Mouse (Mus musculus): ENCODE data around the gene Lancl2.

The Lancl2 gene

DNA sequence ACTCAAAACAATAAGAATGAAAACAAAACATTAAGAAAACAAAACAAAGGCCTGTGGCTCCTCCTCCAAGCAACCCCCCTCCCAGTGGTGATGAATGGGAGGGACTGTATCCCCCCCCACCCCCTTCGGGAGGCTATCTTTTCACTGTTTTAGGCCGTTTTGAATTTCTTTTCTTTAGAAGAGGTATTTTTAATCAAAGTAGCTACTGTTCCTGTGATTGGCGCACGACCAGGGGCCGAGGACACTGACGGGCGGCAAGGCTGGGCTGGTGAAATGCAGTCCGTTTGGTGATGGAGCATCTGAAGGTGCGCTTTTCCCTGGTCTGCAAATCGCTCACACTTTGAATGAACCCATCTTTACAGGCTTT lies at the start of gene Lancl2:
TSS of gene Lancl2 (plus strand) at position 165 of the 367 bp plus-strand sequence.
- DNase-seq (ENCODE audit: low read depth, low spot score) = no peak

DNA sequence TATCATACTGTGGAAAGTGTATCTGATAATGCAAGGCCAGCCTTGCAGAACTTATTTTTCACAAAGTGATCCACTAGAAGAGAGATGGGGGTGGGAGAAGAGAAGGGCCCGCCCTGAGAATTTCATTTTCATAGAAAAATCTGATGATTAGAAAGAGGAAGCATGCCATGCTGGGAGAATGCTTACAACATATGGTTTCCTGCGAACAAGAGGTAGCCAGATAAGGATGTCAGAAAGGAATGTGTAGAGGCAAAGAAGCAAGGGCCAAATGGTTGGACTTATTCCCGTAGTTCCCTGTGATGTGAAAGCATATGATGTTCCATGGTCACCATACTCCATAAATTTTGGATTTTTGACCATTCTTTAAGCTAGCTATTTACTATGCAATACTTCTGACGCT lies 41.0 kb upstream of the Lancl2 start:
- DNase-seq (ENCODE audit: low read depth, low spot score) = no peak

DNA sequence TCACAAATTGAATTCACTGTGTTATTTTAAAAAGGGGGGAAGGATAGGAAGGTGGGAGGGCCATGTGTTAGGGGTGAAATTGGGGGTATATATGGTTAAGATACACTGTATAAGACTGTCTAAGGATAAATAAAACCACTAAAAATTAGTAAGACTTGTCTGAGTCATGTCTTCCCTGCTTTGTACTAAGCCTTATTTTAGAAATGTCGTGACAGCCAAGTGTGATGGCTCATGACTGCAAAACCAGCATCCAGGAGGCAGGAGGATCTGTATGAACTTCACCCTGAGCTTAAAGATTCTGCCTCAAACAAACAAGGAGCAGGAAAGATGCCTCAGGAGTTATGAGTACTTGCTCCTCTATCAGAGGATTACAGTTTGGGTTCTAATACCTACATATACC lies 18.2 kb upstream of the Lancl2 start:
- DNase-seq (ENCODE audit: low read depth, low spot score) = no peak

DNA sequence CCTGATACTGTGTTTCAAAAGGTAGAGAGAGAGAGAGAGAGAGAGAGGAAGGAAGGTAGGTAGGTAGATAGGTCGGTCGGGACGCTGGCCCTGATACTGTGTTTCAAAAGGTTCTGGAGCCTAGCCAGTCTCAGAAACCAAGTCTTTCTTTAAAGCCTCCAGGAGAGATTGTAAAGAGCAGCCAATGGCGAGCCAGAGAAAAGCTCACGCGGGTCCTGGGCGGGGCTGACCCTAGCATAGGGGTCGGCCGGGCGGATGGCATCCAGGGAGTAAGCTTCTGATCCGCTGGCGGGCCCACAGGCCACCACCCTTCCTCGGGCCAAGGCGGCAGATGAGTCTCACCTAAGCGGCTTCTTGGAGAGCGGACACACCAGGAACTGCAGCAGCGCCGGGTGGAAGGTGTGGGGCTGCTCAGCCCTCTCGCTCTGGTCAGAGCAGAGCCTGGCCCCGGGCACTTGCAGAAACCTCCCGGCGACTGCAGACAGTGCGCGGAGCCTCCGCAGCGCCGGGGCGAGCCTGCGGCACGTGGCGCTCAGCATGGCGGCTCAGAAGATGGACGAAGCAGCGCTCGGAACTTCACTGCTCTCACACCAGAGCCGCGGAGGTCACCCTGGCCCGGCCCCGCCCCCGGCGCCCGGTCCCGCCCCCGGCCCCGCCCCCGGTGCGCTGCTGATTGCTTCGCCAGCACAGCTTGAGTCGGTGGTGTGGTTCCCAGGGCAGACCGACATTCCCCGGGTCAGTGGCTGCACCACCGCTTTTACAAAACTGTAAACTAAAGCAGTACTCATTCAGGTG lies 10.7 kb upstream of the Lancl2 start, which contains the start of gene Pyurf:
TSS of gene Pyurf (minus strand) at position 612 of the 795 bp plus-strand sequence.
- peak; percentile 78 for DNase-seq (ENCODE audit: low read depth, low spot score)

DNA sequence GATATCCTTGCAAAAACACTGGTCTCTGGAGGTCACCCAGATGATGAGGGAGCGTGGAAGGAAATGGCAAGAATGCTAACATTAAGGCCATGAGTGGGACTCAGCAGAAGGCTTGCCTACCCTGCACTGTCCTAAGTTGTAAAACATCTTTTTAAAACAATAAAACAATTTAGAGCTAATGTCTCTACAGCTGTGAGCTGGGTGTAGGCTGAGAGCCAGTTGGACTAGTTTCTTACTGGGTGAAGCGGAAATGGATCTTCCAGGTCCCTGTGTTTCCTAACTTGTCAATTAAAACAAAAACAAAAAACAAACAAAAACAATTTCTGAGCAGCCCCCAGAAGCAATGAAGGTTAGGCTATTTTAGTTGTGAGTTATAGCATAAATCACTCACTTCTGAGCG lies 9.2 kb upstream of the Lancl2 start:
- DNase-seq (ENCODE audit: low read depth, low spot score) = no peak

DNA sequence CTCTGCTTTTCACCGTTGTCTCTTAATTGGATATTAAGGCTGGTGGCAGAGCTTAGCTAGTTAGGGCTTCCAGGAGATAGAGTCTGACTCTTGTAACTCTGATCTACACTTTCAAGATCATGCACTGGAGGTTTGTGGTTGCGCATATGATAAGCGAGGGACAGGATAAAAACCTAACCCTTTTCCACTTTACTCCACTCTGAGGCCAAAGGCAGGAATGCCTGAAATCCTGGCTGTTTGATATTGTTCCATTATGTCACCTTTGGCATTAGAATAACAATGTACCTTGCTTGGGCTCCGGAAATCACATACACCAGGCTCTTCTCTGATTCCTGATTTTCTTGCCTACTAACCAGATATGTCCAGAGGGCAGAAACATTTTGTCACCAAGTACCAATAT lies 654 bp upstream of the Lancl2 start:
- DNase-seq (ENCODE audit: low read depth, low spot score) = no peak

DNA sequence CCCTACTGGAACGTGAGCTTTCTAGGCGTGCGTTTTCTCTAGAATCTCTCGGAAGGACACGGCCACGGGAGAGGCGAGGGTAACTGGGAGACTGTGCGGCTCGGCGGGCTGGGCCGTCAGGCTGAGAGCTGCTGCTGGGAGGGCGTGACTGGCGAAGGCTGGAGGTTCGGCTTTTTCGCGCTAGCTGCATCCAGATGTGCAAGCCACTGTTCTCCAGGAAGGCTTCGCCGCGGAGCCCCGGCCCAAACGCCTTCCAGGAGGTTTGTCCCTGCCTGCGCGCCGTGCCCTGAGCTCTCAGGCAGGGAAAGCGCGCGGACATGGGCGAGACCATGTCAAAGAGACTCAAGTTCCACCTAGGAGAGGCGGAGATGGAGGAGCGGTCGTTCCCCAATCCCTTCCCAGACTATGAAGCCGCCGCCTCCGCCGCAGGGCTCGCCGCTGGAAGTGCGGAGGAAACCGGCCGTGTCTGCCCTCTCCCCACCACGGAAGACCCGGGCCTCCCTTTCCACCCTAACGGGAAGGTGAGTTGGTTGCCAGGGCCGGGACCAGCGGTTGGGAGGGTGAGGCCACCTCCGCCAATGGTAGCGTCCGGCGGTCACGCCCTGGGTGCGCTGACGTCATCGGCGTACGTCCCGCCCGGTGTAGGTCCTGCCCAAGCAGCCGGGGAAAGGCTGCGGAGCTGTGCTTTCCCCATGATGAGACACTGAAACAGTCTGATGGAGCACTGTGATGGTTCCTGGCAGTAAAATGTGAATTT lies 581 bp downstream of the Lancl2 start:
- DNase-seq (ENCODE audit: low read depth, low spot score) = peak; percentile 94

DNA sequence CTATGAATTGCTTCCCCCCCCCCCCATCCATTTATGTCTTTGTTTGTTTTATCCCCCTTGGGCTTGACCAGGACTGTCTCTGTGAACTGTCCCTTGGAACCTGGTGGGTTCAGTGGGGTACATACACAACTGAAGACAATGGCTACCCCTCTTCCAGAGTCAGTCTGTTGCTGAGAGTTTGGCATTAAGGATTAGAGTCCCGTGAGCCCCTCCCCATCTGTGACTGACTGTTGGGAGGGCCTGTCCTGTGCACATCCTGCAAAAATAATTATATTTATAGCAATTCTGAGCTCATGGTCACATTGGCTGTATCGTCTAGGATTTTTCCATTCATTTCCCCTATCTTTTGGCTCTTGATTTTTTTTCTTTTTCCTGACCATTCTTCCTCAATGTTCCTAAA lies 1.4 kb downstream of the Lancl2 start:
- no peak for DNase-seq (ENCODE audit: low read depth, low spot score)

DNA sequence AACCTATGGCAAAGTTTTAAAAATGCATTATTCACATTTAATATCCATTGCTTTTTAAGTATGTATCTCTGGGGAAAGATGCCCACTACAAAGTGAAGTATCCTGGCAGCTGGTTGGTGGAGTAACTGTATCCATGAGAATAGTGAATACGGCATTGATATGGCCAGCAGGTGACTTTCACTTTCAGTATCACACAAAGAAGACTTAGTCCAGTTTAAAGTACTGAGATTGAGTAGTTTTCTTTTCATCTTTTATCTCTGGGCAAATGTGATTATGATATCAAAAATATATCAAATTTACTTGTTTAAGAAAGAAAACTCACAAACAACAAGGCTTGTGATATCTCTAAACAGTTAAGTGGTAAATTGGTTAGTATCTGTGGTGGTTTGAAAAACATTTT lies 4.4 kb downstream of the Lancl2 start:
- no peak for DNase-seq (ENCODE audit: low read depth, low spot score)

DNA sequence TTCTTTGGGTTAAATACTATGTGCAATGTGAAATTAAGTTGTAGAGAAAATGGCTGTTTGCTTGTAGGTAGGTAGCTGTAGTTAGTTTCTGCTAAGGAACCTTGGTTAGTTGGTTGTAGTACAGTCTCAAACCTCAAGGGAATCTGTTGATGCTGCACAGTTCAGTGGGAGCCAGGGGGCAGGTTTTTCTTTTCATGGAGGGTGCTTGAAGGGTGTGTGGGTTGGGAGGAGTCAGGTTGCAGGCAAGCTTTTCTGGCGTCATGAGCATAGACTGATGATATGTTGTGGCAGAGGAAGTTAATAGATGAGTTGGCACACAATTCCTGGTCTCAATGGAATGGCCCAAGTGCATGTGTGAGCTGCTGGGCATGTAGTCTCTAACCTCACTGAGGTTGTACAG lies 9.4 kb downstream of the Lancl2 start:
- DNase-seq (ENCODE audit: low read depth, low spot score) = no peak

DNA sequence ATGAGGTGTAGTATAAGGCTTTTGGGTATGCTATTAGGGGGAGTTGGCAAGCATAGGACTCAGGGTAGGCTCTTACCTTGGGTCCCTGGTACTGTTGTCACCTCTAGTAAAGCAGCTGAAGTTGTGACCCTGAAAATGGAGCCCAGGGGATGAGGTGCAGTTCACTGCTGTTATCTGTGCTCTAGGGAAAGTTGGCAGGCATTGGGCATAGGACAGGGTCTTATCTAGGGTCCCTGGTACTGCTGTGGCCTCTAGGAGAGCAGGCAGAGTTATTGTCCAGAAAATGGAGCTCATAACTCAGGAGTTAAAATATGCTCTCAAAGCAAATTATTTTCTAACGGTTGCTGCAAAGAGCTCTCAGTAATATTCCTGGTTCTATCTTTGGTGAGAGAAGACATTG lies 19.0 kb downstream of the Lancl2 start:
- no peak for DNase-seq (ENCODE audit: low read depth, low spot score)

DNA sequence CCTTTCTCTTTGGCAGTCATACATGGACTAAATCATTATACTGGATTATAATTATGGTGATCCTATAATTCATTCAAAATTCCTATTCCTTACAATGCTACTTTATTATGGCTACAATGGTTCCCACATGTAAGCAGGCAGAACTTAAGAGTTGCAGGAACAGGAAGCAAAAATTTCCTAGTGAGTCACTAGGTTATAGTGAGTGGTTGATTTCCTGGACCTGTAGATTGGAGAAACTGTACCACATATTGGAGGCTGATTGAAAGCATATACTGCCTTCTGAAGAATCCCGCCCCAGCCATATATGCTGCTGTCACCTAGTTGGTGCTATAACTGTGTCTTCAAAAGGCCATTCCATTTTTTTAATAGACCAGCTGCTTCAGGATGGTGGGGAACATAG lies 40.4 kb downstream of the Lancl2 start:
- DNase-seq (ENCODE audit: low read depth, low spot score) = no peak

DNA sequence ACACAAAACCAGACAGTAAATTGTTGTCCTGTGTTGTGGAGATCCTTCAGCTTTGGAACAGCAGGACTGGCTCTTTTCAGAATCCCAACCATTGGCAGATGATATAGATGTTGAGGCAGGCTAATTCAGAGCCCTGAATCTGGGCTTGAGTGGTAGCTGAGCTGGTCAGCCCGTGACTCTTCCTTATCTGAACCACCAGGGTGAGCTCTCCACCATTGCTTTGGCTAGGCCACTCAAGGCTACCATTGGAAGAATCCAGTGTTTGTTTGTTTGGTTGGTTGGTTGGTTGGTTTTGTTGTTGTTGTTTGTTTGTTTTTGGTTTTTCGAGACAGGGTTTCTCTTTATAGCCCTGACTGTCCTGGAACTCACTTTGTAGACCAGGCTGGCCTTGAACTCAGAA lies 41.0 kb downstream of the Lancl2 start:
- no peak for DNase-seq (ENCODE audit: low read depth, low spot score)

DNA sequence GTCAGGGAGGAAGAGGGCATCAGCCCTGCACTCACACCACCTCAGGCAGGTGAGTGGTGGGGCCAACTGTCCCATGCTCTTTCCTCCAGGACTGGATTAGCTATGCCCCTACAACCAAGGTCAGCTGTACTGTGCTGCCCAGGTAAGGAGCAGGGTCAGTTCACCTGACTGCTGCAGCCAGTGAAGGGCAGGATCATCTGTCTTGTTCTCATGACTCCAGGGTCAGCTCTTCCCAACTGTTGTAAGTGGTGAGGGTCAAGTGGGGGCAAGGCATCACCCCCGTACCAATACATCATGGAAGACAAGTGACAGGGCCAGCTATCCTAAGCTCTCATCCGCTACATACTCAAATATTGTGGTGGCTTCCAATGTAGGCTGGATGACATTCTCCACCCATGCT lies 41.8 kb downstream of the Lancl2 start:
- DNase-seq (ENCODE audit: low read depth, low spot score) = no peak

DNA sequence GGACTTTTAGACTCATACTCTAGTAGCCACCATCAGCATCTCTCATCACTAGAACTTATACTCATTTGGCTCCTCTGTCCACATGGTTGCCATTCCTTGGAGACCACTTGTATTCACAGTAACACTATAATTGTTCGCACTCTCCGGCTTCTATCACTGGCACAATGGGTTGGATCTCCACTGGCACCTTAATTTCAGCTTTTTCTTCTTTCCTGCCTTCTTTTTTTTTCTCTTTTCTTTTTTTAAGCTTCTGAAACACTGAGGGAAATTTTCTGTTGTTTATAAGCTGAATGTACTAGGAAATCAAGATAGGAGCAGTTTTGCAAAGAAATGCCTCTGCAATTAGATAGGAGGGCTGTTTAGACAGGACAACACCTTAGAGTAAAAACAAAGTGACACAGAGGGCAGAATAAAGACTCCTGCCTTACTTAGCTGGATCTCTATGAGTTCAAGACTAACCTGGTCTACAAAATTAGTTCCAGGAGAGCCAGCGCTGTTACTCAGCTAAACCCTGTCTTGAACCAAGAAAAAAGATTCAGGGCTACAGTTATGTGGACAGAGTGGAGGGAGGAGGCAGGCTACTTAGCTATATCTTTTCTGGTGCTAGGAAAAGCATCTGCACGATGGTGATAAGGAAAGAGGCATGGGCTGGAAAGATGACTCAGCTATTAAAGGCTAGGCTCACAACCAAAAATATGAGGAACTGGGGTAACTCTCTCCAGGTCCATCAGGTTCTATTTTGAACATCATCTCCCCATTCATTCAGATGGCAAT lies 42.8 kb downstream of the Lancl2 start:
- DNase-seq (ENCODE audit: low read depth, low spot score) = no peak

DNA sequence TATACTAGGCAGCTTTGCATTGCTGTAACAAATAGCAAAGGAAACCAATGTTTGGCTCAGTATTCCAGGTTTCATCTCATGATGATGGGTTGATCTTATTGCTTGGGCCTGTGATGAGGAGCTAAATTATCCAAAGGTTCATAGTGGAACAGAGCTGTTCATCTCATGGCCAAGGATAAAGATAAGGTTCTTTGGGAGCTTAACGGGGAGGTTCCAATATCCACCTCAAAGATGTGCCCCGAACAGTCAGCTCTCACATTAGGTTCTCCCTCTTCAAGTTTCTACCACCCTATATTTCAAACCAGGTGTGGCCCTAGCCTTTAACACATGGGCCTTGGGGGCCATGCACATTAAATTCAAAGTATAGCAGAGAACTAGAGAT lies 43.4 kb downstream of the Lancl2 start:
- no peak for DNase-seq (ENCODE audit: low read depth, low spot score)

DNA sequence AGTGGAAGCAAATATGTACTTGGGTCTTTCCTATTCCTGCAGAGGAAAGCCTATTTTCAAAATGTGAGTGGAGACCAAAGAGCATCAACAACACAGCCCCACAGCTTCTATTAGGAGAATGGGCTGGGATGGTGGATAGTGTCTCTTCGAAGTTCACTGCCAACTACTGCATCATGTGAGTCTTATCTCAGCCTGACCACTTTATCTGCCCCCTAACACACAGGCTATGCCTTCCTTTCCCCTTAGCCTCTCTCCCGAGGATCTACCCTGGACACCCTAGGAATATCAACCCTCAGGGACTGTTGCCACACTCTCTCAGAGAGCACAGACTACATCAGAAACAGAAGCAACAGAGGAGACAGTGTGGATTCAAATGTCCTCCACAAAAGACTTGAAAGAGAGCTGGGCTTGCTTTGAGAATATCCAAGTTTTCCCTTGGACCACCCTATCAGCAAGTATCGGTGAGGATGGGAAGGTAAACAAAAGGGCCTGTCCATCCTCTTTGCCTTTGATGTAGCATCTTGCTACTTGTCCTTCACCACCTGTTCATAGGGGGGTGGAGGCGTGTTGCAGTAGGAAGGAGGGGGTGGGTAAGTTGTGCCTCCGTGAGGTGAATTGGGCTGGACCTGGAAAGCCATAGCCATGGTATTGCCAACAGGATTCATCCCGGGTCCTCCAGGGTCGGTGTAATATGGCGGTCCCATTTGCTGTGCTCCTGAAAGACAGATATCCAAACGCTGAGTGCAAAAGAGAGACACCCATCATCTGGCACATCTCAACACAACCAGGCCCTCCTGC lies 51.8 kb downstream of the Lancl2 start:
- DNase-seq (ENCODE audit: low read depth, low spot score) = no peak

DNA sequence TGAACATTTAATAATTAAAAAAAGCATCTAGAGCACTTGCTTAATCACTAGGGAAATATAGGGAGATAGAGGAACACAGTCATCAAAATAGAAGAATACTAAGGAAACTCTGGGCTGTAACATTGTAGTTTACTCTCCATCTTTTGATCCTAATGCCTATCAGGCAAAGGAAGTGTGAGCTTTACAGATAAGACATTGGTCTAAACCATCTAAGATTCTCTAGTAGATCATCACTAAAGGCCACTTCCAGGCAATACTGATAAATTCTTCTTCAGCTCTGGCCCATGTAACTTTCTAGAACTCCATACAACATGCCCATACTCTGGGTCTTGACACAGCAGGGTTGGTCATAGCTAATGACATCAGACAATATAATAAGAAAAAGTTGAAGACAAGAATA lies 60.7 kb downstream of the Lancl2 start:
- DNase-seq (ENCODE audit: low read depth, low spot score) = no peak

DNA sequence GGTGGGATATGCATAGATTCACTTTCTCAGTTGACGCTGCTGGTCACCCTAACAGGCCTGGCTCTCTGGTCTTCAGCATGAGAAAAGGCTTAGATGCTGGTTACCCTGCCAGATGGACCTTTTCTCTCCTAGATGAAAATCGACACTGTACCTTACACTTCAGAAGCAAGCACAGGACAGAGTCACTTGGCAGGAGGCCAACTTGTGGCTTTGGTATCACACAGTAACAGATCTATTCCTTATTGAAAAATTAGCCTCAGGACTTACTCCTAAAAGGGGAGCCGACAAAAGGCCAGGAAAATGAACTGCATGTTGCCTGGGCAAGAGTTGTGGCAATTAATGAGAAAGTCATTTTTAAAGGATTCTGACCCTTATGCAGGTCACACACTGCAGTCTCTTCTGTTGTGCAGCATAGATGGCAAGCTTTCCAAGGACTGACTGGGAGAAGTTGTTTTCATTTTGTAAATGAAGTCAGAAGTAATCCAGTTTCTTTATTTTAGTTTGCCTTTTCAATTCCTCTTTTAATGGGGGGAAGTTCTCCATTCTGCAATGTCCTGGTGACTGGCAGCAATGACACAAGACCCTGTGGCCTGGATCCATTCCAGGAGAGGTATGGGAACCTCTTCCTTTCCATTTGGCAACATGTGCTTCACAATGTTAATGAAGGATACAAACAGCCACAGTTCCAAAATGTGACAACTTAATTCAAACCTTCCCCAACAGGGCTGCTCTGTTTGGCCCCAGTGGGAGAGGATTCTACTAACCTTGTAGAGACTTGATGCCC lies 62.9 kb downstream of the Lancl2 start:
- peak; percentile 22 for DNase-seq (ENCODE audit: low read depth, low spot score)

DNA sequence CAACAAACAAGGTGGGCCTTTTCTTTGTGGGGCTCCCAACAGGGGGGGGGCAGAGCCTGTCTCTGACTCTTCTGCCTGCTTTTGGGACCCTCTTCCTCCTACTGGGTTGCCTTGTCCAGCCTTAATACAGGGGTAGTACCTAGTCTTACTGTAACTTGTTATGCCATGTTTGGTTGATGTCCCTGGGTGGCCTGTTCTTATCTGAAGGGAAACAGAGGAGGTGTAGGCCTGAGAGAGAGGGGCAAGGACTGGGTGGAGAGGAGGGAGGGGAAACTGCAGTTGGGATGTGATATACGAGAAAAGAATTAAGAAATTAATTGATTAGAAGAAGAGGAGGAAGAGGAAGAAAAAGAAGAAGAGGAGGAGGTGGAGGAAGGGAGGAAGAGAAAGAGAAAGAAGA lies 63.9 kb downstream of the Lancl2 start:
- no peak for DNase-seq (ENCODE audit: low read depth, low spot score)

Data from skeletal muscle tissue, adult 2 months (tissue).